Mouse (Mus musculus) embryonic facial prominence, embryonic 15.5 days (tissue): ENCODE measurements at regions not wholly inside any gene's neighbourhood (a gene's known extent, or its start where the extent isn't known, plus 50 kb on each side); places are given as distances from the start of the nearest gene placed in this dataset.

Experiments
- ATAC-seq: fragments of 200-750 bp; cut with Nextera tagmentation; 2 replicates; pipeline ENCODE4 v1.8.0; 2017; ENCODE audit warnings: low read depth, moderate TSS enrichment; ENCODE audit not compliant: insufficient number of reproducible peaks, low FRiP score, low TSS enrichment
- H3K27ac ChIP-seq: fragments of 300-500 bp; sonication (generic); replicated peaks from 2 replicates; pipeline ENCODE4 v1.5.1; 2015; ENCODE audit warnings: mild to moderate bottlenecking, inconsistent platforms
- H3K27me3 ChIP-seq: fragments of 300-500 bp; sonication (generic); 2 replicates; pipeline ENCODE4 v1.6.1; 2015; ENCODE audit warnings: inconsistent platforms
- H3K36me3 ChIP-seq: fragments of 300-500 bp; sonication (generic); 2 replicates; pipeline ENCODE4 v1.6.1; 2015; ENCODE audit warnings: mild to moderate bottlenecking, inconsistent platforms
- H3K4me1 ChIP-seq: fragments of 300-500 bp; sonication (generic); 2 replicates; pipeline ENCODE4 v1.6.1; 2015; ENCODE audit warnings: inconsistent platforms
- H3K4me2 ChIP-seq: fragments of 300-500 bp; sonication (generic); replicated peaks from 2 replicates; pipeline ENCODE4 v1.6.1; 2015; ENCODE audit warnings: mild to moderate bottlenecking, inconsistent platforms
- H3K4me3 ChIP-seq: fragments of 300-500 bp; sonication (generic); replicated peaks from 2 replicates; pipeline ENCODE4 v1.5.1; 2015; ENCODE audit warnings: mild to moderate bottlenecking, inconsistent platforms
- H3K9ac ChIP-seq: fragments of 300-500 bp; sonication (generic); 2 replicates; pipeline ENCODE4 v1.6.1; 2015; ENCODE audit warnings: inconsistent platforms
- H3K9me3 ChIP-seq: fragments of 300-500 bp; sonication (generic); replicated peaks from 2 replicates; pipeline ENCODE4 v1.6.1; 2016; ENCODE audit warnings: inconsistent platforms
- WGBS: fragments of 180-500 bp; shearing (Covaris S2); methylation state at CpG from one replicate; pipeline ENCODE4 v1.1.7; 2015; 5-methylcytosine and 5-hydroxymethylcytosine counted together

GRCm38 (mm10) chr8:87064768-87065167 is 179.7 kb upstream of the N4bp1 start:
- Histone ChIP-seq H3K9me3 (0 out of 2 replicates have a peak, but pooled peaks cover 2% of the 10 kb centered on the region), H3K36me3 (no peaks in the 10 kb centered on the region), H3K4me2 (no peak overlapping the region), H3K9ac (no peak overlapping the region), H3K4me1 (no peaks in the 10 kb centered on the region), H3K27me3 (no peaks in the 10 kb centered on the region), H3K4me3 (no peak overlapping the region), H3K27ac (no peak overlapping the region)
- 87% methylated on average over 9 of the region's 9 CpGs for WGBS
- no peak for ATAC-seq

DNA sequence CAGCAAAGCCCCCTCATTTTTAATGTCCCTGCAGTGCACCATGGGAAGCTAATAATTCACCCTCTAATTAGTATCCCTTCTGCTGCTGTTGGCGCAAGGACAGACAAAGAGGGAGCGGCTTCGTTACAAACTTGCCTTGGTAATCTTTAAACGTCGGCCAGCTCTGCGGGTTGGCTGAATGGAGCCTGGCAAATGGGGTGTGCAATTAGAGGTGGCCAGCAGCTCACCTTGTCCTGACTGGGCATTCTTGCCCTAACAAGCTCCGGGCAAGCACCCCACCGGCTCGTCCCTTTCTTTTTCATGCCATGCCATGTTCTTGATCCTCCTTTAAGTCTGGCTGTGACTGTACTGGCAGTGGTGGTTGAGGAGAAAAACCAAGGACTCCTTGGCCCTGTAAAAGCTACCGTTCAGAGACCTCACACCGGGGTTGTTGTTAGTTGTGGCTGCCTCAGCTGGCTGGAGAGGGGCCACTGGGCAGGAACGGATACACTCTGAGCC is 179.2 kb upstream of the N4bp1 start:
- Histone ChIP-seq H3K27me3 (no peaks in the 10 kb centered on the region), H3K36me3 (no peaks in the 10 kb centered on the region), H3K4me3 (no peak overlapping the region), H3K27ac (no peak overlapping the region), H3K9ac (no peak overlapping the region), H3K9me3 (0 out of 2 replicates have a peak, but pooled peaks cover 2% of the 10 kb centered on the region), H3K4me1 (no peaks in the 10 kb centered on the region), H3K4me2 (no peak overlapping the region)
- WGBS = 67% methylated on average over 12 of the region's 12 CpGs
- ATAC-seq = no peak

DNA sequence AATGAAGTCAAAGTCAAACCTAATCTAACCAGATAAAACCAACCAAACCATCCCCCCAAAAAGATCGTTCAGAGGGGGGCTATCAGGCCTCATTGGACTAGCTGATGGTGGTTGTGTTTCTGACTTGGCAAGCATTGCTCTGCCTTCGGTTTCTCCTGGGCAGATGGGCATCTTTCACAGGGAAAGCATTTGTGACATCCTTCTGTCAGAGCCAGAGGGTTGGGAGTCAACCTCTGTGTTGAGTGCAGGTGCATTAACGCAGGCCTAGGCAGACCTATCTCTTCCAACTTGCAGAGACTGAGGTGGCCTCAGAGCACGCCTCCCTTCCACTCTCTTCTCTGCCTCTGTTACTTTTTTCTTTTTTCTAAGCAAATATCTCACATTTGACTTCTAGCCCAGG is 178.5 kb upstream of the N4bp1 start:
- no peak overlapping the region for H3K4me3 ChIP-seq
- no peak overlapping the region for H3K9ac ChIP-seq
- 85% methylated on average over 4 of the region's 4 CpGs for WGBS
- no peak overlapping the region for H3K27ac ChIP-seq
- no peaks in the 10 kb centered on the region for H3K27me3 ChIP-seq
- no peak for ATAC-seq
- no peak overlapping the region for H3K4me2 ChIP-seq
- H3K4me1 ChIP-seq = no peaks in the 10 kb centered on the region
- 0 out of 2 replicates have a peak, but pooled peaks cover 2% of the 10 kb centered on the region for H3K9me3 ChIP-seq
- H3K36me3 ChIP-seq = no peaks in the 10 kb centered on the region

DNA sequence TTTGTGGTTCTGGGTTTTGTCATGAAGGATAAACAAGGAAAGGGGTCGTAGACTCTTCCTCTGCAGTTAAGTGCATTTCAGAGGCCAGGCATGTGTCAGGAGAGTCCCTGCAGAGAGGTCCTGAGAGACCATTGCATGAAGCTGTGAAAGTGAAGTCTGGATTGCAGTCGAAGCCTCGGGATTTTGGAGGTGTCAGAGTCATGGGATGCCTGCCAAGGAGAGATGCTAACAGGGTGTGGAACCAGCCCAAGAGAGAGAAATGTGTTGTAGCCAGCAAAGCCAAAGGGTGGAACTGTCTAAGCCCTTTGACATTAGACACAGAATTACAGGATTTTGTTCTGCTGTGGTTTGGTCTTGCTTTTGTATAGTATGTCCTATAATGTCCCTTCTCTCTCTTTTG is 164.7 kb upstream of the N4bp1 start:
- Histone ChIP-seq H3K27me3 (no peaks in the 10 kb centered on the region), H3K4me1 (no peaks in the 10 kb centered on the region), H3K9ac (no peak overlapping the region), H3K4me2 (no peak overlapping the region), H3K36me3 (no peaks in the 10 kb centered on the region), H3K4me3 (no peak overlapping the region), H3K27ac (no peak overlapping the region), H3K9me3 (no peaks in the 10 kb centered on the region)
- no peak for ATAC-seq
- 46% methylated on average over 3 of the region's 3 CpGs for WGBS

GRCm38 (mm10) chr8:87049196-87049595 is 164.1 kb upstream of the N4bp1 start:
- Histone ChIP-seq H3K4me2 (no peak overlapping the region), H3K27me3 (no peaks in the 10 kb centered on the region), H3K9ac (no peak overlapping the region), H3K36me3 (no peaks in the 10 kb centered on the region), H3K9me3 (no peaks in the 10 kb centered on the region), H3K4me3 (no peak overlapping the region), H3K27ac (no peak overlapping the region), H3K4me1 (no peaks in the 10 kb centered on the region)
- ATAC-seq = no peak
- 59% methylated on average over 4 of the region's 4 CpGs for WGBS

DNA sequence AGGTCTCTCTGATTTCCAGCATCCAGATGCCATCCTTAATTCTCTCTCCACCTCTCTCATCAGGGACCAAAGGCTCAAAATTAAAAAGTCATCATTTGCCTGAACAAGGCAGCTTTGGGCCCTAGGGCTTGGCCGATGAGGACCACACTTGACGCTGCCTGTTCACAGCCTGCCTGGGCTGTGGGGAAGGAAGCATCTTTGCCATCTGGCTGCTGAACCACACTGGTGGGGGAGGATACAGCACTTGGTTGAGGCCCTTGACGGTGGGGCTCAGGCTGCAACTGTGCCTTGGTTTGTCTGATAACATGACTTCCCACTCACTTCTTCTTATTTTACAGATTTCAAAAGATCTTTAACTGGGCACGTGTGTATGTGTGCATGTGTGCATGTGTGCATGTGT is 161.5 kb upstream of the N4bp1 start:
- Histone ChIP-seq H3K4me1 (no peaks in the 10 kb centered on the region), H3K4me3 (no peak overlapping the region), H3K27ac (no peak overlapping the region), H3K9ac (no peak overlapping the region), H3K4me2 (no peak overlapping the region), H3K9me3 (no peaks in the 10 kb centered on the region), H3K36me3 (no peaks in the 10 kb centered on the region), H3K27me3 (no peaks in the 10 kb centered on the region)
- no peak for ATAC-seq
- 65% methylated on average over 4 of the region's 4 CpGs for WGBS

DNA sequence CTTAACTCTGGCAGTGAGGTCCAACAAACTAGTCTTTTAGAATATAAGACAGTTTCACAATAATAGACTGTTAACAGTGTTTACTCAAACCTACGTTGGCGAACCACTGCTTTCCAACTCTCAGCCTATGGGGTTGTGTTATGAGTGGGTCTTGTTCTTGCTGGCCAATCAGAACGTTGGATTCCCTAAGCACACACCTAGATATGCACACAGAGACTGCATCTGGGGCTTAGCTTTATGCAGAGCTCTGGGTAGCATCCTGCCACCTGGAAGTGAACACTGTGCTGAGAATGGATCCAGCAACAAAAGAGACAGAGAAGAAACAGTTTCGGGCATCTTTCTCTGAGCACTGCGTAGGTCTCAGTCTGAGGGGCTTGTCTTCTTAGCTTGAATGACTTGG is 158.0 kb upstream of the N4bp1 start:
- 72% methylated on average over 5 of the region's 5 CpGs for whole genome bisulfite sequencing
- Histone ChIP-seq H3K27me3 (0 out of 2 replicates have a peak, but pooled peaks cover 6% of the 10 kb centered on the region), H3K4me2 (no peak overlapping the region)

GRCm38 (mm10) chr8:87037620-87038380 is 152.7 kb upstream of the N4bp1 start:
- H3K36me3 ChIP-seq = no peaks in the 10 kb centered on the region
- H3K4me1 ChIP-seq = peaks cover 11% of the 10 kb centered on the region
- peak overlapping the region; percentile 35 for H3K9ac ChIP-seq
- peak overlapping the region; percentile 73 for H3K4me2 ChIP-seq
- H3K4me3 ChIP-seq = peak overlapping the region; percentile 38
- H3K9me3 ChIP-seq = no peaks in the 10 kb centered on the region
- H3K27me3 ChIP-seq = 0 out of 2 replicates have a peak, but pooled peaks cover 7% of the 10 kb centered on the region
- WGBS = 4% methylated on average over 48 of the region's 48 CpGs
- H3K27ac ChIP-seq = no peak overlapping the region
- ATAC-seq = peak; percentile 47; the same call in 1 of the 2 replicates

More for the DNA sequence above, 158.0 kb upstream of the N4bp1 start:
- H3K9ac ChIP-seq = no peak overlapping the region
- no peak overlapping the region for H3K27ac ChIP-seq
- H3K9me3 ChIP-seq = no peaks in the 10 kb centered on the region
- no peak for ATAC-seq
- H3K4me1 ChIP-seq = peaks cover 6% of the 10 kb centered on the region
- H3K36me3 ChIP-seq = no peaks in the 10 kb centered on the region
- no peak overlapping the region for H3K4me3 ChIP-seq

GRCm38 (mm10) chr8:87035996-87036395 is 150.9 kb upstream of the N4bp1 start:
- H3K4me2 ChIP-seq = no peak overlapping the region
- peaks cover 11% of the 10 kb centered on the region for H3K4me1 ChIP-seq
- H3K9me3 ChIP-seq = no peaks in the 10 kb centered on the region
- H3K9ac ChIP-seq = no peak overlapping the region
- 87% methylated on average over 10 of the region's 10 CpGs for WGBS
- H3K4me3 ChIP-seq = no peak overlapping the region
- H3K36me3 ChIP-seq = no peaks in the 10 kb centered on the region
- 0 out of 2 replicates have a peak, but pooled peaks cover 7% of the 10 kb centered on the region for H3K27me3 ChIP-seq
- ATAC-seq = no peak
- no peak overlapping the region for H3K27ac ChIP-seq

GRCm38 (mm10) chr8:87028171-87028570 is 143.1 kb upstream of the N4bp1 start:
- Histone ChIP-seq H3K27me3 (no peaks in the 10 kb centered on the region), H3K4me1 (no peaks in the 10 kb centered on the region), H3K9me3 (no peaks in the 10 kb centered on the region), H3K4me3 (no peak overlapping the region), H3K9ac (no peak overlapping the region), H3K36me3 (no peaks in the 10 kb centered on the region), H3K27ac (no peak overlapping the region), H3K4me2 (no peak overlapping the region)
- 71% methylated on average over 1 of the region's 1 CpGs for WGBS
- no peak for ATAC-seq

DNA sequence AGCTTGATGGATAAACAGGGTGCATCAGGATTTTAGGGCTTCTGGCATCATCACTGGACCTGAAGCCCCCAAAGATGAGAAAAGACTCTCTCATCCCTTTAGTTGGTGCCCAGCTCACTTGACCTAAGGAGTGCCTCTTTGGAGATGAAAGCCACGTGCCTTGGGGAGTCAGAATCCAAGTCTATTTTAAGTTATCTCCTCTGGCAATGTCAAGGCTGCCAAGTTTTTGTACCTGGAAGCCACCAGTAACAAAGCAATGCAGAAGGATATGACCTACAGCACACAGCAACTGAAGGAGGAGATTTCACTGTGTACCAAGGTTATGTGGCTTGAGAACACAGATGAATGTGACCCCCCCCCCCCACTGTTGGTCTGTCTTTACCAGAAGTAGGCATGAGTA is 140.9 kb upstream of the N4bp1 start:
- Histone ChIP-seq H3K27ac (no peak overlapping the region), H3K9ac (no peak overlapping the region), H3K36me3 (no peaks in the 10 kb centered on the region), H3K27me3 (no peaks in the 10 kb centered on the region), H3K4me1 (no peaks in the 10 kb centered on the region), H3K4me2 (no peak overlapping the region), H3K9me3 (no peaks in the 10 kb centered on the region), H3K4me3 (no peak overlapping the region)
- WGBS = 56% methylated on average over 1 of the region's 1 CpGs
- ATAC-seq = no peak

- Histone ChIP-seq H3K36me3 (no peaks in the 10 kb centered on the region), H3K9me3 (no peaks in the 10 kb centered on the region), H3K4me3 (no peak overlapping the region), H3K4me2 (no peak overlapping the region), H3K27ac (no peak overlapping the region), H3K9ac (no peak overlapping the region), H3K27me3 (no peaks in the 10 kb centered on the region), H3K4me1 (no peaks in the 10 kb centered on the region)
- 90% methylated on average over 3 of the region's 3 CpGs for WGBS
- ATAC-seq = no peak
Observed at GRCm38 (mm10) chr8:87019795-87020194, 134.7 kb upstream of the N4bp1 start.
